Mouse (Mus musculus) ES-Bruce4 (cell line): ENCODE results near the gene Cacna1f.

Source experiments
- CTCF ChIP-seq: IDR thresholded peaks from one replicate; pipeline ENCODE4 v1.8.1; 2011; ENCODE audit warnings: low read depth, low read length
- EP300 ChIP-seq: IDR thresholded peaks from 2 replicates; pipeline ENCODE4 v1.6.1; 2011; ENCODE audit warnings: low read depth, low read length; ENCODE audit not compliant: insufficient read depth
- POLR2A ChIP-seq: IDR thresholded peaks from one replicate; pipeline ENCODE4 v1.8.1; 2011; ENCODE audit warnings: low read length; ENCODE audit not compliant: insufficient read depth

DNA sequence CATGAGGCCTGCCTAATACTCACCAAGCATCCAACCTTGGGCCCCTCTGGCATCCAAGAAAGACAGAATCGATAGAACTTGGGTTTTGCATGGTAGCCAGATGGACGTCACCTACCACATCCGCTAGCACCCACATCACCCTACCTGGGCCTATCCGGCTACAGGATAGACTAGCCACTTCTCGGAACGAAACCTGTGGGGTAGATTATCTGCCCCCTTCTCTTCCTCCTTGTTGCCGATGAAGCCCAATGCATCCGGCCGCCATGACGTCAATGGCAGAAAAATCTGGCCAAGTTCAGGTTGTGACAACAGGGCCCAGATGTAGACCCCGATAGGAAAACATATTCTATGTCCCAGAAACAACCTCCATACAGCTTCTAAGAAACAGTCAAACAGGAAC, 23.0 kb upstream of the Cacna1f start:
- TF ChIP-seq POLR2A: no peak
- no peak for TF ChIP-seq CTCF
- TF ChIP-seq EP300: no peak
